Mouse (Mus musculus) forebrain, embryonic 16.5 days (tissue): ENCODE results near the gene Micu1. TPM values are rescaled to one million over a fixed set of nuclear protein-coding genes. Genes with fewer than 3 reads are reported as not detected.
"Not testable (repeated sequence)": the region's sequence is repeated elsewhere in the genome, so short reads cannot be mapped to it uniquely, and the experiment has no call there.

ENCODE experiments used
- ATAC-seq: fragments of 200-750 bp; cut with Nextera tagmentation; 2 replicates; pipeline ENCODE4 v1.8.0; 2017; ENCODE audit warnings: mild to moderate bottlenecking, moderate library complexity
- H3K27ac ChIP-seq: fragments of 300-500 bp; sonication (generic); 2 replicates; pipeline ENCODE4 v1.5.1; 2014; ENCODE audit warnings: low read length, control low read depth
- H3K27me3 ChIP-seq: fragments of 300-500 bp; sonication (generic); replicated peaks from 2 replicates; pipeline ENCODE4 v1.6.1; 2014; ENCODE audit warnings: low read length; ENCODE audit not compliant: control insufficient read depth, insufficient read depth
- H3K36me3 ChIP-seq: fragments of 300-500 bp; sonication (generic); 2 replicates; pipeline ENCODE4 v1.6.1; 2014; ENCODE audit not compliant: control insufficient read depth, insufficient read depth
- H3K4me1 ChIP-seq: fragments of 300-500 bp; sonication (generic); replicated peaks from 2 replicates; pipeline ENCODE4 v1.6.1; 2014; ENCODE audit warnings: low read length; ENCODE audit not compliant: control insufficient read depth, insufficient read depth
- H3K4me2 ChIP-seq: fragments of 300-500 bp; sonication (generic); 2 replicates; pipeline ENCODE4 v1.6.1; 2014; ENCODE audit warnings: mild to moderate bottlenecking, low read length, control low read depth
- H3K4me3 ChIP-seq: fragments of 300-500 bp; sonication (generic); replicated peaks from 2 replicates; pipeline ENCODE4 v1.5.1; 2014; ENCODE audit warnings: mild to moderate bottlenecking, low read length, control low read depth
- H3K9ac ChIP-seq: fragments of 300-500 bp; sonication (generic); replicated peaks from 2 replicates; pipeline ENCODE4 v1.6.1; 2014; ENCODE audit warnings: low read depth, low read length, control low read depth
- H3K9me3 ChIP-seq: fragments of 300-500 bp; sonication (generic); 2 replicates; pipeline ENCODE4 v1.6.1; 2016; ENCODE audit warnings: low read length; ENCODE audit not compliant: control insufficient read depth
- WGBS: fragments of 180-500 bp; shearing (Covaris S2); extraction: QIAGEN DNeasy Blood & Tissue Kit; methylation state at CpG from one replicate; pipeline ENCODE4 v1.1.7; 2014; 5-methylcytosine and 5-hydroxymethylcytosine counted together
- polyA plus RNA-seq: library from polyadenylated mRNA; unstranded; fragments of >200 nt; fragmentation: Nextera tagmentation; extraction: Ambion mirVana; gene quantifications from 2 replicates; pipeline ENCODE4 v1.2.1, GENCODE M21; 2015

Micu1 gene
- 76.0 and 76.4 TPM in 2 replicates for polyA plus RNA-seq

DNA sequence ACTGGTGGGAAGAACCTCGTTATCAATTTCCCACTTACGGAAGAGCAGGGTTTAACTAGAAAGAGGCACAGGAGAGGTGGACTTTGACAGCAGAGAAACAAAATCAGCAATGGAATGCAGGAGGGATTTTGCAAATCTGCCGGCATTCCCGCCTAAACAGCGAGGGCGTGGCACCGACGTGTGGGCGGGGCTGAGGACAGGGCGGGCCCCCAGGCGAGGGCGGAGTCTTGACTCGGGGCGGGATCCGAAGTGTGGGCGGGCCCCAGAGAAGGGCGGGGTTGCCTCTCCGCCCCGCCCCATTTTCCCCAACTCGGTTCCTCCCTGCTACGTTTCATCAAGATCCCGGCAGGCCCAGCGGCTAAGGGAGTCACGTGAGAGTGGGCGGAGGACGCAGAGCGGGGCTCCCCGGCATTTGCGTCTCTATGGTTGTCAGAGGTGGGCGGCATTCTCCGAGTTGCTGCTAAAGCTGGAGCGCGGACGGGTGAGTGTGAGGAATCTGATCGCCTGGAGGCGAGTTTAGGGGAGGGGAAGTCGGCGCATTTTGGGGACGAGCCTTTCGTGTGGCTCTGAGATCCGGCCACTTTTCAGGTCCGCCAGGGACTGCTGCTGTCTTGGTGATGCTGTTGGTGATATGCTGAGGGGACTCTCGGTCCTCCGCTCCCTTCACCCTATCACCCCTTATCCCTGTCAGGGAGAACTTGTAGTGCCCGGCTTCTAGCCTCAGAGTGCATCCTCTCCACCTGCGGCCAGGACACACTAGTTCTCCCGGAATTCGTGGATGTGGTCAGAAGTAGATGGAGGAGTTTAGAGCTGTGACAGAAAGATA, at the start of gene Micu1:
Gene Micu1, plus strand, starts transcription at position 271 of the 826 bp plus-strand sequence.
- H3K9me3 ChIP-seq = no peaks in the 10 kb centered on the region
- peak within 1 kb of the TSS; percentile 86 for H3K4me2 ChIP-seq
- ATAC-seq = peak; percentile 99
- peaks cover 8% of the 10 kb centered on the region for H3K4me1 ChIP-seq
- H3K4me3 ChIP-seq = peak within 1 kb of the TSS; percentile 85
- no peaks in the 10 kb centered on the region for H3K27me3 ChIP-seq
- WGBS = under 1% methylated on average over 48 of the region's 48 CpGs
- H3K36me3 ChIP-seq = no peaks in the 10 kb centered on the region
- peak within 1 kb of the TSS; percentile 50; the same call in 1 of the 2 replicates for H3K27ac ChIP-seq
- H3K9ac ChIP-seq = peak within 1 kb of the TSS; percentile 73

DNA sequence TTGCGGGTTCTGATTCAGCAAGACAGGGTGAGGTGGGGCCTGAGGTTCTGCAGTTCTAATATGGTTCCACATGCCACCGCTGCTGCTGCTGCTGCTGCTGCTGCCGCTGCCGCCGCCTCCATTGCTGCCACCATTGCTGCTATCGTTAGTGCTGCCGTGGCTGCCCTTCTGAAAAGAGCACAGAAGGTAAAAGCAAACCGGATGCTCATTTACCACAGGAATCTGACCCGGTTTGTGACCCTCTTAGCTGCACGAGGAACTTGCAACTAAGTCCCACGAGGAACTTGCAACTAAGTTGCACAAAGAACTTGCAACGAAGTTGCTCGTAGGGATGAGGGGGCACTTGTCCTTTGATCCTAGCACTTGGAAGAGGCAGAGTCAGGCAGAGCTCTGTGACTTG, 45.5 kb upstream of the Micu1 start:
- Histone ChIP-seq H3K9ac (no peak overlapping the region), H3K4me2 (no peak overlapping the region), H3K4me3 (no peak overlapping the region), H3K9me3 (peaks cover 4% of the 10 kb centered on the region; the same call in 1 of the 2 replicates), H3K27ac (no peak overlapping the region), H3K36me3 (no peaks in the 10 kb centered on the region), H3K27me3 (no peaks in the 10 kb centered on the region), H3K4me1 (no peaks in the 10 kb centered on the region)
- ATAC-seq = no peak
- 76% methylated on average over 13 of the region's 13 CpGs for WGBS

DNA sequence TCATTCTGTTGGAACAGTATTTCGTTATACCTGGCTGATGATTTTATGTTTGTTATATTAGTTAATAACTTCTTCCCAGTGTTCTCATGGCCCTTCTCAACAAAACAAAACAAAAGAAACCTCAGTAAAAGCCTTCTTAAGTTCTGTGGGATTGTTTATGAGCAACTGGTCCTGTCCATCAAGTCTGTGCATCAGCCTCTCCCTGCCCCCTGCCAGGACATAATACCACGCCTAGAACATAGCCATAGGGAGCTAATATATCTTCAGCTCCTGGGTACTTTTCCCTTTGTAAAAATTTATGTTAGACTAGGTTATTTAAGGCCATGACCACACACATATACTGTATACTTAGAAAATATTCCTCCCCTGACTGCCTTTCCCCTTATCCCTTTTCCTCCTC, 37.5 kb upstream of the Micu1 start:
- Histone ChIP-seq H3K9ac (no peak overlapping the region), H3K4me1 (peaks cover 10% of the 10 kb centered on the region; the same call in 1 of the 2 replicates), H3K27me3 (no peaks in the 10 kb centered on the region), H3K4me3 (no peak overlapping the region), H3K36me3 (no peaks in the 10 kb centered on the region), H3K9me3 (peaks cover 4% of the 10 kb centered on the region; the same call in 1 of the 2 replicates), H3K27ac (no peak overlapping the region), H3K4me2 (no peak overlapping the region)
- no peak for ATAC-seq
- 68% methylated on average over 2 of the region's 2 CpGs for WGBS

DNA sequence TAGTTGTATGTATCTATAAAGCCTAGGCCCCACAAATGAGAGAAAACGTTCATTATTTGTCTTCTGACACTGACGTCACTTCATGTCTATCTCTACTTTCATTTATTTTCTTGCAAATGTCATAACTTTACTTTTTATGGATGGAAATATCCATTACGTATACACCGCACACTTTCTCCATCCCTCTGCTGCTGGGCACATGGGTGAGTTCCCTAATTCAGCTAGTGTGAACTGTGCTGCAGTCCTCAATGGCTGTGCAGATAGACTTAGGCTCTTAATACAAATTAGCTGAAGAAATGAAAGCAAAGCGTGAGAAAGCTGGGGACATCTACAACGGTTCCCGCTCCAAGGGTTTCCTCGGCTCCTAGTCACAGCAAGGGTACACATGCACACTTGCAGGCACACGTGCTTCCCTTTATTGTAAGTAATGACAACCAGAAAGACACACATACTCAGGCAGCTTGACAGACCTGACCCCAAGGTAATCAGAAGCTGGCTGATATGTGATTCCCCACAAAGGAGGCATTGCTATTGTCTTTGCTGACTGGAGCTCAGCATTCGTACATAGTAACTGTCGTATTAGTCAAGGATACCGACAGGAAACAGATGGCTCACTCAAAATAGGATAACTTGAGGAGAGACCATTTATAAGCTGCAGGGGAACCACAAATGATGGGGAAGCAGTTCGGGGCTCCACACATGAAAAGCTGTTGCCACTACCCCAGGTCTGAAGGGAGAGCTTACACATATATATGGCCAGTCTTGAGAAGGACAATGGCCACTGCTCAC, 36.6 kb upstream of the Micu1 start:
- H3K9me3 ChIP-seq = no peaks in the 10 kb centered on the region
- no peak overlapping the region for H3K4me3 ChIP-seq
- no peak overlapping the region for H3K9ac ChIP-seq
- no peaks in the 10 kb centered on the region for H3K36me3 ChIP-seq
- H3K27me3 ChIP-seq = no peaks in the 10 kb centered on the region
- WGBS = 69% methylated on average over 13 of the region's 13 CpGs
- no peak overlapping the region for H3K4me2 ChIP-seq
- H3K27ac ChIP-seq = no peak overlapping the region
- peaks cover 10% of the 10 kb centered on the region; the same call in 1 of the 2 replicates for H3K4me1 ChIP-seq
- ATAC-seq = no peak

DNA sequence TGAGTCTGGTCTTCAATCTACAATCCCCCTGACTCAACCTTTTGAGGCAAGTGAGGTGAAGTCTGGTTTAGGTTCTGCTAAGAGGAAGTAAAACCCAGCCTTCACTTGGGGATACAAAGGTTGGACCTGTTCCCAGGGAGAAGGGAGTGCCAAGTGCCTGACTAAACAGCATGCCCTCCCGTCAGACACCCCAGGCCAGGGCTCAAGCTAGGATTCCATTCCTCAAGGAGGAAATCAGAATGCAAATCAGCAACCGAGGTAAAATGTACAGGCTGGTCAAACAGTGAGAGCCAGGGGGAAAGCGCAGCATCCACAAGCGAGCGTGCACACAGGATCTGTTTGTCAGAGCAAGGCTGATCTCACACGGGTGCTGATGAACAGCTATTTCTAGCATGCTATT, 34.9 kb upstream of the Micu1 start:
- H3K27me3 ChIP-seq = no peaks in the 10 kb centered on the region
- H3K4me1 ChIP-seq = peaks cover 10% of the 10 kb centered on the region; the same call in 1 of the 2 replicates
- no peaks in the 10 kb centered on the region for H3K9me3 ChIP-seq
- H3K36me3 ChIP-seq = no peaks in the 10 kb centered on the region
- peak; percentile 38; the same call in 1 of the 2 replicates for ATAC-seq
- WGBS = 33% methylated on average over 6 of the region's 6 CpGs
- no peak overlapping the region for H3K4me2 ChIP-seq
- H3K4me3 ChIP-seq = no peak overlapping the region
- no peak overlapping the region for H3K27ac ChIP-seq
- no peak overlapping the region for H3K9ac ChIP-seq

DNA sequence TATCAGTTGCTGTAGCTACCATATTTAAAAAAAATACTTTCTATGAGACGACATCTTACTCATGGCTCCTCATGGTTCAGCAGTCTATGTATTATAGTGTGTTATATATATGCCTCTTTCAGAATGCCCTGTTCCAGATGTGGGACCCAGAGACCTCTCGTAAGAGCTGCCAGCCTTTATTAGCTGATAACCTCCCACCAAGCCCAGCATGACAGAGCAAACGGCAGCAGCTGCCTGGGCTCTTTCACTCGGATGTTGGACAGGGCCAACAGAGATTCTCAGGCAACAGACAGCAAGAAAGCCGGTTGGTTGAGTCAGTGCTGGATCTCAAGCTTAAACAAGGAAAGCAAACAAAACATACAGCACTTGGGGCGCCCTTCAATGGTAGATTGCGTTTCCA, 33.8 kb upstream of the Micu1 start:
- Histone ChIP-seq H3K27ac (no peak overlapping the region), H3K4me1 (peaks cover 10% of the 10 kb centered on the region; the same call in 1 of the 2 replicates), H3K4me2 (no peak overlapping the region), H3K27me3 (no peaks in the 10 kb centered on the region), H3K36me3 (no peaks in the 10 kb centered on the region), H3K4me3 (no peak overlapping the region), H3K9me3 (no peaks in the 10 kb centered on the region), H3K9ac (no peak overlapping the region)
- WGBS = 82% methylated on average over 7 of the region's 7 CpGs
- no peak for ATAC-seq

DNA sequence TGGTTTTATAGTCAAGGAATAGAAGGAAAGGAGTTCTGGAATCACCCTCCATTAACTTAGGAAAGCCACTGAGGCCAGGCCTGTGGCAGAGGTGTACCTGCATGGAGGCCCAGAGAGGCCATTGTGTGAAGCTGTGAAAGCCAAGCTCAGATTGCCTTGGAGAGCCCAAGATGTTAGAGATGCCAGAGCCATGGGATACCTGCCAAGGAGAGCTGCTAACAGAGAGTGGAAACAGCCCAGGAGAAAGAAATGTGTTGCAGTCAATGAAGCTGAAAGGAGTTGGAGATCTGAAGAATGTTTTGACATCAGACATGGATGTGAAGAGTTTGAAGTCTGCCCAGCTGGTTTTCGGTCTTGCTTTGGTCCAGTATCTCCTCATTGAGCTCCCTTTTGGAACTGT, 24.4 kb upstream of the Micu1 start:
- Histone ChIP-seq H3K9me3 (0 out of 2 replicates have a peak, but pooled peaks cover 2% of the 10 kb centered on the region), H3K27me3 (no peaks in the 10 kb centered on the region), H3K36me3 (no peaks in the 10 kb centered on the region), H3K4me1 (no peaks in the 10 kb centered on the region), H3K4me2 (no peak overlapping the region), H3K27ac (no peak overlapping the region), H3K9ac (no peak overlapping the region), H3K4me3 (no peak overlapping the region)
- WGBS = 50% methylated on average over 1 of the region's 1 CpGs
- ATAC-seq = peak; percentile 33; the same call in 1 of the 2 replicates

DNA sequence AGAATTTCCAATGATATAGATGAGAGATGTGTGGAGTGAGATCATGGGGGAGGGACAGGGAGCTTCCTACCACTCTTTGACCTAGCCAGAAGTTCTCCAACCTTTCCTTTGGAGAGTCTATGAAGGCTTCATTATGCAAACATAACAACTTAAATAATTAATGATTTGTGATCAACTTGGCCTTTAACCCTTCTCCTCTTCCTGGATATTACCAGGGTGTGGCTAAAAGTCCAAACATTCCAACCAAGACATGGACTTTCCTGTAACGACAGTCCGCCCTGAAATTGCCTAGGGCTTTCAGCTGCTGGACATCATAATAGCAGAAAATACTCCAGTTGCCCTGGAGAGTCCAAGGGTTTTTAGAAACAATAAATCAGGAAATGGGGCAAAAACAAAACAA, 23.1 kb upstream of the Micu1 start:
- Histone ChIP-seq H3K4me1 (no peaks in the 10 kb centered on the region), H3K27ac (no peak overlapping the region), H3K36me3 (no peaks in the 10 kb centered on the region), H3K4me3 (no peak overlapping the region), H3K9me3 (0 out of 2 replicates have a peak, but pooled peaks cover 2% of the 10 kb centered on the region), H3K9ac (no peak overlapping the region), H3K4me2 (no peak overlapping the region), H3K27me3 (no peaks in the 10 kb centered on the region)
- no peak for ATAC-seq
- 84% methylated on average over 2 of the region's 2 CpGs for WGBS

DNA sequence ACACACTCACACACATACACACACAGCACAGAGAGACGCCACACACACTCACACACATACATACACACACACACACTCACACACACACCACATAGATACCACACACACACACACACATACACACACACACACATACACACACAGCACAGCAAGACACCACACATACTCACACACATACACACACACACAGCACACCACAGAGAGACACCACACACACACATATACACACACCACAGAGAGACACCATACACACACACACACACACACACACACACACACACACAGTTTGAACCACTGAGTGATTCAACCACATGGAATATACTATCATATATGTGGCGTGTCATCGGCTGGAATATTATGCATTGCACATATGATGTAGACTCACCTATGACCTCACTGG, 16.7 kb upstream of the Micu1 start:
- not testable (repeated sequence) for H3K27ac ChIP-seq, H3K4me2 ChIP-seq, H3K9me3 ChIP-seq, H3K4me3 ChIP-seq, H3K36me3 ChIP-seq, ATAC-seq, H3K27me3 ChIP-seq, H3K4me1 ChIP-seq, H3K9ac ChIP-seq
- WGBS = 92% methylated on average over 3 of the region's 3 CpGs
